Mouse (Mus musculus): ENCODE measurements at regions not wholly inside any gene's neighbourhood (a gene's known extent, or its start where the extent isn't known, plus 50 kb on each side); places are given as distances from the start of the nearest gene placed in this dataset.

- 63% methylated on average over 3 of the region's 3 CpGs for WGBS (ENCODE audit: insufficient replicate concordance)
- Histone ChIP-seq H3K27ac (no peak overlapping the region), H3K9ac (no peak overlapping the region), H3K36me3 (no peaks in the 10 kb centered on the region), H3K4me2 (no peak overlapping the region), H3K4me1 (no peaks in the 10 kb centered on the region), H3K9me3 (replicated peaks) (no peaks in the 10 kb centered on the region), H3K4me3 (no peak overlapping the region), H3K27me3 (replicated peaks) (no peaks in the 10 kb centered on the region; the same call in 1 of the 2 replicates)
- ATAC-seq: no peak
These were observed 54.0 kb upstream of the Usp24 start for GRCm38 (mm10) chr4:106261901-106262560.

- 65% methylated on average over 9 of the region's 9 CpGs for WGBS (ENCODE audit: insufficient replicate concordance)
- no peak for ATAC-seq
- H3K27ac ChIP-seq: no peak overlapping the region
These were observed 53.0 kb upstream of the Usp24 start for GRCm38 (mm10) chr4:106262751-106263725.

More at GRCm38 (mm10) chr4:106262751-106263725, 53.0 kb upstream of the Usp24 start:
- Histone ChIP-seq H3K27me3 (replicated peaks) (no peaks in the 10 kb centered on the region; the same call in 1 of the 2 replicates), H3K9me3 (replicated peaks) (no peaks in the 10 kb centered on the region), H3K4me1 (no peaks in the 10 kb centered on the region), H3K4me2 (no peak overlapping the region), H3K9ac (no peak overlapping the region), H3K36me3 (no peaks in the 10 kb centered on the region), H3K4me3 (no peak overlapping the region)
